Mouse (Mus musculus) megakaryocyte, embryonic 14.5 days (primary cell): ENCODE measurements around the gene Smtnl2. TPM values are rescaled to one million over a fixed set of nuclear protein-coding genes. Genes with fewer than 3 reads are reported as not detected.

ENCODE experiments used
- H3K27me3 ChIP-seq: replicated peaks from 2 replicates; pipeline ENCODE3; 2012; ENCODE audit warnings: inconsistent platforms
- H3K36me3 ChIP-seq: replicated peaks from 2 replicates; pipeline ENCODE3; 2012; ENCODE audit warnings: low read length, inconsistent platforms, mixed read lengths
- H3K4me1 ChIP-seq: 2 replicates; pipeline ENCODE4 v1.6.1; 2012; ENCODE audit warnings: inconsistent platforms
- H3K4me3 ChIP-seq: replicated peaks from 2 replicates; pipeline ENCODE3; 2012; ENCODE audit warnings: moderate library complexity, mild to moderate bottlenecking, inconsistent platforms
- H3K9me3 ChIP-seq: 2 replicates; pipeline ENCODE4 v1.6.1; 2012; ENCODE audit warnings: inconsistent platforms
- FLI1 ChIP-seq: IDR thresholded peaks from 2 replicates; pipeline ENCODE4 v1.6.1; 2012; ENCODE audit warnings: low read length, inconsistent platforms, mixed read lengths
- GATA1 ChIP-seq: IDR thresholded peaks from 3 replicates; pipeline ENCODE4 v1.6.1; 2012; ENCODE audit warnings: mixed read lengths, low read length, inconsistent platforms, borderline replicate concordance
- polyA plus RNA-seq: library from polyadenylated mRNA; stranded (reverse); fragments of >175 nt; gene quantifications from 2 replicates; pipeline ENCODE4 v1.2.3, GENCODE M21; 2012; ENCODE audit warnings: low replicate concordance; ENCODE audit not compliant: insufficient read depth

Smtnl2 gene
- polyA plus RNA-seq, 1 experiment = 0.75 TPM

DNA sequence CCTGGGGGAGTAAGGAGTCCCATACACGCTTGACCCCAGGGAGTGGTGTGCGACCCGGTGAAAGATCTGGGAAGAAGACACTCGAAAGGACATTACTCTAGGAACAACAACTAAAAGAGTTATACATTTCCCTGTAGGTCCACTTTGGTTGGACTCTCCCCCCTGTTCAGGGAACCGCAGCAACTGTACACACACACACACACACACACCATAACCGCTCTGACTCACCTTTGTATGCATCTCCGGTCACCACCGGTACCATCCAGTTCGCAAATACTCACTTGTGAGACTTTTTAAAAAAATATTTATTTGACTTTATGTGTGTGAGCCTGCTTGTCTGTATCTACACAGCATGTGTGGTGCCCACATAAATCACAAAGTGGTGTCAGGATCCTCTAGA, 432 bp upstream of the Smtnl2 start:
- no peaks in the 10 kb centered on the region for H3K9me3 ChIP-seq
- TF ChIP-seq FLI1 = no peak
- no peaks in the 10 kb centered on the region for H3K36me3 ChIP-seq
- H3K4me1 ChIP-seq = peaks cover 37% of the 10 kb centered on the region
- H3K27me3 ChIP-seq = peaks cover 97% of the 10 kb centered on the region
- H3K4me3 ChIP-seq = peak overlapping the region; percentile 91

GRCm38 (mm10) chr11:72410521-72411092, 906 bp downstream of the Smtnl2 start:
- H3K4me1 ChIP-seq = peaks cover 29% of the 10 kb centered on the region
- no peaks in the 10 kb centered on the region for H3K9me3 ChIP-seq
- H3K4me3 ChIP-seq = peak overlapping the region; percentile 91
- no peaks in the 10 kb centered on the region for H3K36me3 ChIP-seq
- H3K27me3 ChIP-seq = peaks cover 100% of the 10 kb centered on the region
- TF ChIP-seq FLI1 (no peak), GATA1 (no peak)

GRCm38 (mm10) chr11:72409649-72410385, 1.7 kb downstream of the Smtnl2 start:
- peaks cover 21% of the 10 kb centered on the region for H3K4me1 ChIP-seq
- no peaks in the 10 kb centered on the region for H3K9me3 ChIP-seq
- H3K27me3 ChIP-seq = peaks cover 98% of the 10 kb centered on the region
- no peak overlapping the region for H3K4me3 ChIP-seq
- no peak for TF ChIP-seq FLI1
- no peak for TF ChIP-seq GATA1
- no peaks in the 10 kb centered on the region for H3K36me3 ChIP-seq

- H3K4me1 ChIP-seq = peaks cover 17% of the 10 kb centered on the region
- TF ChIP-seq GATA1 (no peak), FLI1 (no peak)
- H3K27me3 ChIP-seq = peaks cover 98% of the 10 kb centered on the region
- H3K4me3 ChIP-seq = no peak overlapping the region
- no peaks in the 10 kb centered on the region for H3K36me3 ChIP-seq
- no peaks in the 10 kb centered on the region for H3K9me3 ChIP-seq
Observed at GRCm38 (mm10) chr11:72408451-72409170, 2.9 kb downstream of the Smtnl2 start.

- H3K27me3 ChIP-seq = peaks cover 98% of the 10 kb centered on the region
- peaks cover 17% of the 10 kb centered on the region for H3K4me1 ChIP-seq
- H3K36me3 ChIP-seq = no peaks in the 10 kb centered on the region
Observed at GRCm38 (mm10) chr11:72407574-72407973, 3.9 kb downstream of the Smtnl2 start.

GRCm38 (mm10) chr11:72407081-72407480, 4.4 kb downstream of the Smtnl2 start:
- Histone ChIP-seq H3K9me3 (no peaks in the 10 kb centered on the region), H3K27me3 (peaks cover 98% of the 10 kb centered on the region), H3K4me1 (peaks cover 17% of the 10 kb centered on the region)

More at GRCm38 (mm10) chr11:72407574-72407973, 3.9 kb downstream of the Smtnl2 start:
- H3K9me3 ChIP-seq = no peaks in the 10 kb centered on the region
- no peak overlapping the region for H3K4me3 ChIP-seq
- TF ChIP-seq FLI1 = no peak
- no peak for TF ChIP-seq GATA1

DNA sequence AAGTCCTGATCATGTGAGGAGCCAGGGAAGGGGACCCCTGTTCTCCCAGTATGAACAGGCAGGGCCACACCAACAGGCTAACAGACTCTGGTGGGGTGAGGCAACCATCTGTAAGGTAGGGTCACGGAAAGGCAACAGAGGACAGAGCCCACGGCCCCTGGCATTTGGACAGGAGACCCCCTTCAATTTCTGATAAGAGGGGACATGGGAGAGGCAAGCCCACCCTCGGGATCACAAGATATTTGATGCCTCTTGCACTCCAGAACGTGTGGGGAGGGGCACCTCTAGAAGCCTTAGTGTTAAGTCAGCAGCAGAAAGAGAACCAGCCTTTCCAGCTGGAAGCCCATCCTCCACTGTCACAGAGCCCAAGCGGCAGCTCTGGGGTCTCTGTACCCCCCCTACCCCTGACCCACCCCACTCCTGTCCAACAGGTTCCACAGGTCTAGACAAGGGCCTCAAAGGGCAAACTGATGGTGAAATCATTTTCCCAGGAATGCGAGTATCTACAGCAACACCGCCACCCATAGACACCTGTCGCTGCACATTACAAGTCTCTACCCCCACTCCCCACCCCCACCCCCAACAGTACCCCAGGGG, 5.3 kb downstream of the Smtnl2 start:
- Histone ChIP-seq H3K4me1 (peaks cover 9% of the 10 kb centered on the region), H3K27me3 (peaks cover 94% of the 10 kb centered on the region), H3K4me3 (no peak overlapping the region), H3K36me3 (no peaks in the 10 kb centered on the region), H3K9me3 (no peaks in the 10 kb centered on the region)
- TF ChIP-seq GATA1 (no peak), FLI1 (no peak)

More at GRCm38 (mm10) chr11:72407081-72407480, 4.4 kb downstream of the Smtnl2 start:
- no peaks in the 10 kb centered on the region for H3K36me3 ChIP-seq
- TF ChIP-seq GATA1 (no peak), FLI1 (no peak)
- no peak overlapping the region for H3K4me3 ChIP-seq

GRCm38 (mm10) chr11:72405532-72405931, 6.0 kb downstream of the Smtnl2 start:
- Histone ChIP-seq H3K36me3 (no peaks in the 10 kb centered on the region), H3K27me3 (peaks cover 94% of the 10 kb centered on the region), H3K4me3 (no peak overlapping the region), H3K4me1 (peaks cover 3% of the 10 kb centered on the region; the same call in 1 of the 2 replicates), H3K9me3 (no peaks in the 10 kb centered on the region)
- TF ChIP-seq GATA1 = no peak
- TF ChIP-seq FLI1 = no peak

DNA sequence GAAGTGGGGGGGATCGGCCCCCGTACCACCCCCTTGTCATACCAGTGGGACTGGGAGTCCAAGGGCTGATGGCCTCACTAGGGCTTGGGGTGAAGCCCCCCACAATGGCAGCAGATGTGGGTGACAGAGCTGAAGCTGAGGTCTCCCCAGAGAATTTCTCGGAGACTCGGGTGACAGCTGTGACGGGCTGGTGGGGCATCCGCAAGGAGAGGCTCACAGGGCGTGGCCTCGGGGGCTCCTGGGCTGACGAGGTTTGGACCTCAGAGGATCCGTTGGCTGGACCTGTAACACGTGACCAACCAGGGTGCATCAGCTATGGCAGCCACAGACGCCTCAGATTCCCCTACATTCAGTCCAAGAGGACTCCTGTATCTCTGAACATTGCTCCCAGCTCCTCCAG, 8.5 kb downstream of the Smtnl2 start:
- TF ChIP-seq FLI1 = no peak
- no peak for TF ChIP-seq GATA1
- Histone ChIP-seq H3K36me3 (no peaks in the 10 kb centered on the region), H3K9me3 (peaks cover 7% of the 10 kb centered on the region), H3K4me3 (no peak overlapping the region), H3K27me3 (peaks cover 87% of the 10 kb centered on the region), H3K4me1 (no peaks in the 10 kb centered on the region)
